Mouse (Mus musculus) c-Kit-positive CD71-negative TER-119-negative erythroid progenitor cells, embryonic 14.5 days (primary cell): ENCODE measurements around the gene Terb1.
A peak's percentile ranks its signal among the peaks of the same experiment; 100 is the strongest.

Source experiments
- DNase-seq: peaks from one replicate; pipeline ENCODE4 v3.0.0-alpha.2; 2013; ENCODE audit warnings: low read depth

Terb1 gene

DNA sequence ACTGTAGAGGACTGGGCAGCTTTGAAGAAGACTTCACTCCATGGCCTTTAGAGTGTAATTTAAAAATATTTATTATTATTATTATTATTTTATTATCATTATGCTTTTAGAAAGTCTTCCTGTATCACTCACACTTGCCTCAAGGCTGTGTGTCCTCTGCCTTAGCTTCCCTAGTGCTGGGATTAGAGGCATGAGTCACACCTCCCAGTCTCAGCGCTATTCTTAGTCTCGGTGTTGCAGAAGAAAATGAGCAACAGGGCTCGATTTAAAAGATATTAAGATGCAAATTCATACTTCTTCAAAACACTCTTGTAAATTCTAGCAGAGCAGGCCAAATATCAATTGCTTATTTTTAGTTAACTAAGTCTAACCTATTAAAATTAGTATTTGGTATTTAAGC is 60.9 kb downstream of the Terb1 start:
- DNase-seq = no peak

DNA sequence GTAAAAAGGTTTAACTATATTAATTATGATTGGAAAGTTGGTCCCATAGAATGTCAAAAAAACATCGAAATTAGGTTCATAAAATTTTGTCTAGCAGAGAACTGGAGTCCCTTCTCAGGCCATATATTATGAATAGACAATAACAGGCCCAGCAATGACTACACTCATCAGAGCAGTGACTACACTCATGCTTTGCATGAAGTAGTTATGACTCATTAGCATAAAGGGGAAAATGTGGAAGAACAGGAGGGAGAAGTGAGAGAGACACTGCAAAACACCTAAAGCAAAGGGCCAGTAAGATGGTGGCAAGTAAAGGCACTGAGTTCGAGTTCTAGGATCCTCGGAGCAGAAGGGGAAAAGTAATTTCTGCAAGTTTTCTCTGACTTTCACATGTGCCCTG is 63.7 kb downstream of the Terb1 start:
- no peak for DNase-seq

- DNase-seq = no peak
Observed at GRCm38 (mm10) chr8:104445248-104445647, 64.5 kb downstream of the Terb1 start.

DNA sequence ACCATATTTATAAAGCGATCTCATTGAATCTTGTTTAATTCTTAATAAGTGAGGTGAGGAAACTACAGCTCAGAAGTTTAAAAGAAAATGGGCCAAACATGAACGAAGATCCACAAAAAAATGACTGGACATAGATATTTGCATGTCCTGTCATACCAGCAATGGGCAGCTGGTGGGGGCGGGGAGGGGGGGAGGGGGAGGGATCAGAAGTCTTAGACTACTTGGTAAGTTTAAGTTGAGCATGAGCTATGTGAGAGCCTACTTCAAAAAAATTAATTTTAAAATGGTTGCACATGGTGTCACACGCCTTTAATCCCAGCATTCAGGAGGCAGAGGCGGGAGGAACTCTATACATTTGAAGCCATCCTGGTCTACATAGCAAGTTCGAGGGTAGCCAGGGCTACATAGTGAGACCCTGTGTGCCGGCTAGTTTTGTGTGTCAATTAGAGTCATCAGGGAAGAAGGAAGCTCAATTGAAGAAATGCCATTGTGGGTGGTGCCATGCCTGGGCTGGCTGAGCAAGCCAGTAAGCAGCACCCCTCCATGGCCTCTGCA is 66.5 kb downstream of the Terb1 start:
- DNase-seq = no peak

DNA sequence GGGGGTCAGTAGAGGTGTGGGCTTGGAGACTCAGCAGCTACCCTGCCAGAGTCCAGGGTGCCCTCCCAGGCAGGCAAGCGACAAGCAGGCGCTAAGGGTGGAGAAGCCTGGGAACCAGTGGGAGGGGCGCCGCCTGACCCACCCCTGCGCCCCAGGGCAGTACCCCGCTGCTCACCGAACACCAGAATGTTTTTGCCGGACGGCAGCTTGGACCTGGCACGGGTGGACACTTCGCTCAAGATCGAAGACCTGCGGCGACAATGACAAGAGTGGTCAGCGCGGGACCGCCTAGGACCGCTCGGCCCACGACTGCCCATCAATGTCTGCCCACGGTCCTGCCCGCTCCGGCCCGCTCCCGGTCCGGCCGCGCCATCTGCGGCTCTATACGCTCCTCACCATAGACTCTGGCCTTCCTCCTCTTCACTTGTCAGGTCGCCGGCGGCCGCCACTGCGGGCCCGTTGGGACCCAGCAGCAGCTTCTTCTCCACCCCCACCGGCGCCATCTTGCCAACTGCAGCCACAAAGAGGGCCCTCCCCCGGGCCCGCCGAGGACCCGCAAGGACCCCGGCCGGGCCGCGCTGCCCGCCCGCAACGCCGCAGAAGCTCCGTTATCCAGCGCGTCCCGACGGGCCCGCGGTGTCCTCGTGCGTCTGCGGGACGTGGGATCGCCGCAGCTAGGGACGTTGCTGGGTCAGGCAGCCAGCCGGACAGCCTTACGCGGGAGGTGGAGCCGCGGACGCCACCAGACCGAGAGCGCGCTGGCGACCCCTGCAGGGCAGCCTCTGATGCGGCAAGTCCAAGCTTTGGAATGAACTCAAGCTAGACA is 67.2 kb downstream of the Terb1 start, which contains the start of gene Dync1li2:
Dync1li2 (minus strand) TSS at position 749 of the 826 bp plus-strand sequence.
- peak; percentile 78 for DNase-seq

GRCm38 (mm10) chr8:104441613-104442012 is 68.1 kb downstream of the Terb1 start:
- DNase-seq = no peak

- no peak for DNase-seq
Observed at GRCm38 (mm10) chr8:104439461-104439860, 70.2 kb downstream of the Terb1 start.

DNA sequence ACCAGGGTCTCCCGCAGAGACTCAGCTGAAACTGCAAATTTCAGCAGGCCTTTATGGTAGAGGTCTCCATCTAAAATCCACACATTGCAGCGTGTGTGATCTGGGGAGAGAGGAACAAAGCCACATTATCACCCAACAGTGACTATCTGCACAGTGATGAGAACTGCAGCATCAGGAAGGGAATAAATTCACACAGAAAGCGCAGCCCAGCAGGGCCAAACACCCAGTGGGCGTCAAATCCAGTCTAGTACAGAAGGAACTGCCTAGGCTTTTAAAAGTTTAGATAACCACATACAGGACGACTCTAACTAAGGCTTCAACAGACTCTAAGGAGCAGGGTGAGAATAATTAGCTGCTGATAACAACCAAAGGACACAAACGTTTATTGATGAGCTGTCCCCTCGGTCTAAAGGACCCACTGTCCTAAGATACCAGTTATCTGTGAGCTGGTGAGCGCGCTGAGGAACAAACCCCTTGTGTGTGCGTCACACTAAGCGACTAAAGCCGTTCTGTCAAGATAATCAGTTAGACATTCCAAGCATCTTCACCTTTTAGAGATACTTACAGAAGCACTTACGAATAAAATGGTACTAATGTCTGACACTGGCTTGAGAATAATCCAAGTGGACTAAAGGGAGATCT is 72.1 kb downstream of the Terb1 start:
- DNase-seq = no peak

DNA sequence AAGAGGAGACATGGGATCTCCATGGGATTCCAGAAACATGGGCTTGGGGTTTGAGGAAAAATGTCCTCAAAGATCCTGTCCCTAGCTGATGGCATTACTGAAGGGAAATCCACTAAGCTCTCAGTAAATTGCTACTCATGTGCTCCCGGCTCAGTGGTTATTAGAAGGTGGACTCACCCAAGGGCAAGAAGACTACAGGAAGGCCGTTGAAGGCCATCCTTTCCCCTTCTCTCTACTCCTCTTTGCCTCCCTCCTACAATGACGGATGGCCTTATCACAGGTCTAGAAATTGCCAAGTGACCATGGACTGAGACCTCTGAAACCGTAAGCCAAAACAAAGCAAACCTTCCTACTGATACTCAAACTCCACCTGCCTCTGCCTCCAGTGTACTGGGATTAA is 73.1 kb downstream of the Terb1 start:
- DNase-seq = no peak

DNA sequence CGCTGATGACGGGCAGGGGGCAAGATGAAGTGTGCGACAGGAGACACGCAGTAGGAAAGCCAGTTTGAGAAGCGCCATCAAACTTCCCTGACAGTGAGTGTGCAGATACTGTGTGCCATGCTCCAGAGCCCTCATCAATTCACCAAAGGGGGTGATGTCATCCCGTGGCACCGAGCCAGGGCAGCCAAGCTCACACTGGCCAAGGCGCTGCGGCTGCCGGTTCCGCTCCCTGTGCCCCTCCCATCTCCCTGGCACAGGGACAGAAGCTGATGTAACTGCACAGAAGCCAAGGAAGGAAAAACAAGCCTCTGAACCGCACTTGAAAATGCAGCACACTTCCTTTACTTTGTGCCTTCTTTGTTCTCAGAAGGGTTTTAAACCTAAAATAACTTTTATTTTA is 73.7 kb downstream of the Terb1 start:
- no peak for DNase-seq

- no peak for DNase-seq
Observed at GRCm38 (mm10) chr8:104434826-104435354, 74.8 kb downstream of the Terb1 start.

GRCm38 (mm10) chr8:104434275-104434674 is 75.4 kb downstream of the Terb1 start:
- no peak for DNase-seq

- DNase-seq = no peak
Observed at GRCm38 (mm10) chr8:104433191-104433842, 76.4 kb downstream of the Terb1 start.

DNA sequence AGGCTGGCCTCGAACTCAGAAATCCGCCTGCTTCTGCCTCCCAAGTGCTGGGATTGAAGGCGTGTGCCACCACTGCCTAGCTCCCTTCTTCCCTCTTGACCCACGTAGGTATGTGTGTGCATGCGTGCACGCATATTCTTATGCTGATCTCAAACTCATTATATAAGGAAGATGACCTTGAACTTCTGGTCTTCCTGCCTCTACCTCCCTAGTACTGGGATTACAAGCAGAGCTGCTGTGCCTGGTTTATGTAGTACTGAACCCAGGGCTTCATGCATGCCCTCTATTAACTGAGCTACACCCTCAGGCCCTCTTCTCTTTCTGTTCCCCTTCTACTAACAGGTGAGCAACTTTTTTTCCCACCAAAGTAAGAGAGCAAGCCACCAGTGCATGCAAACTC is 77.1 kb downstream of the Terb1 start:
- DNase-seq = no peak

- no peak for DNase-seq
Observed at GRCm38 (mm10) chr8:104430230-104430629, 79.5 kb downstream of the Terb1 start.

DNA sequence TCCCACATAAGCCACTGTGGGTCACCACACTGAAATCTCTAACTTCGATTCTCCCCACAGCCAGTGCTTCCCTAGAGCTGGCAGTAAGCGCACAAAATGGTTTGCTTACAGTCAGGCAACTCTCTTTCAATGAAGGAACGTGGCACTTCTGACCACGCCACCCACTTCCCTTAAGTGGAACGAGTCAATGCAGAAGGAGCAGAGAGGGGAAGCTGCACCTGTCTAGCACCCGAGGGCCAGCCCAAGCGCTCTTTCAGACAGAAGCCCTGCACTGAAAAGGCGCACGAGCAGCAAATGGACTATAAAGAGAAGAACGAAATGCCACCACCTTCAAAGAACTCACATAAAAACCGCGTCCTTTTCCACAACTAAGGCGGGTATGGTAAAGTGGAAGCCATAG is 82.0 kb downstream of the Terb1 start:
- DNase-seq = no peak

DNA sequence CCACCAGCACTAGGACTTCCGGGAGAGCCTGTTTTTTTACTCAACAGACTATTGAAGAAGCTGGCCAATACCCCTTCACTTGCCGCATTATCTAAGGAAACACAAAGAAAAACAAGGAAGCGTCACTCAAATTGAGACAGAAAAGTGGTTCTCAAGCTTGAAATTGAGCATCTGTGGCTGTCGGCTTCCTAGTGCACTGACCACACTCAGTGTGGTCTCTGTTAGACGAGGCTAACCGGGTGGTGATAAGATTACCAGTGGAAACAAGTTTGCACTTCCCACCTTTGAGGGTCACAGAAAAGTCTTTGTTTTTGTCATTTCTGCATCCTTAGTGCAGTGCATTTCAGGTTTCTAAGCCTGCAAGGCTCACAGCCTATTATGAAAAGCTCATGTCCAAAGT is 87.4 kb downstream of the Terb1 start:
- no peak for DNase-seq

- no peak for DNase-seq
Observed at GRCm38 (mm10) chr8:104416022-104416421, 93.7 kb downstream of the Terb1 start.

GRCm38 (mm10) chr8:104414204-104414603 is 95.5 kb downstream of the Terb1 start:
- DNase-seq = no peak

DNA sequence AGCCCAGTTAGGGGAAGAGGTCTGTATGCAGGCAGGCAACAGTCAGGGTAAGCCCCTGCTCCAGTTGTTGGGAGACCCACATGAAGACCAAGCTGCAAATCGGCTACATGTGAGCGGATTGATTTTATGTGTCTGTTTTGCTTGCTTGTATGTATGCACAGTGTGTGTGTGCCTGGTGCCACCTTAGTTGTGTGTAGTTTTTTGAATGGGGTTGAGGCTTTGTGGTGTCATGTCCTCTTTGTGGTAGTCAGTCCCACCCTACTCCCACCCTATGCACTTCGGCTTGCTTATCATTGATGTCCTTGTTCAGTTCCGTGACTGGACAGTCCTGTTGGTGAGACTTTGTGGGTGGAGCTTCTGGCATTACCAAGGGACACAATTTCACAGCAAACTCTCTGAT is 95.9 kb downstream of the Terb1 start:
- no peak for DNase-seq

- DNase-seq = no peak
Observed at GRCm38 (mm10) chr8:104412805-104413532, 96.7 kb downstream of the Terb1 start.

DNA sequence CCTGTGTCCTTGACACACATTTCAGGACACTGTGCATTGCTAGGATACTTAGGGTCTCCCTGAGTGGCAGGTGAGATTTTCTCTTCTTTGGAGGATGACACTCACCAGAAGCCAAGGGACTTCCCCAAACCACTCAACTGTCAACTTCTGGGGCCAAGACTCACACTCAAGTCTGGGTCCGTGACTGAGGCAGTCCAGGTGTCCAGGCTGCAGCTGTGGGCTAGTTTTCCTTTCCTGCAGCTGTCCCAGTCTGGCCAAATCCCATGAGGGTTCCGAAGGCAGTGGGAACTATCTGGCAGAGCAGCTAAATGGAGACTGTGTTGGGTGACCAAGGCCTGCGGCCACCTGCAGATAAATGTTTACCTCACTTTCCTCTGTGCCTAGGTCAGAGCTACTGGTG is 97.7 kb downstream of the Terb1 start:
- DNase-seq = no peak
